Mouse (Mus musculus) frontal cortex, adult (tissue): ENCODE measurements around the gene Tacr2.

Source experiments
- ATAC-seq: cut with Nextera tagmentation; 2 replicates; pipeline ENCODE4 v1.9.2; 2017; ENCODE audit warnings: mild to moderate bottlenecking, moderate library complexity, mixed read lengths; ENCODE audit not compliant: low TSS enrichment

Tacr2 gene

DNA sequence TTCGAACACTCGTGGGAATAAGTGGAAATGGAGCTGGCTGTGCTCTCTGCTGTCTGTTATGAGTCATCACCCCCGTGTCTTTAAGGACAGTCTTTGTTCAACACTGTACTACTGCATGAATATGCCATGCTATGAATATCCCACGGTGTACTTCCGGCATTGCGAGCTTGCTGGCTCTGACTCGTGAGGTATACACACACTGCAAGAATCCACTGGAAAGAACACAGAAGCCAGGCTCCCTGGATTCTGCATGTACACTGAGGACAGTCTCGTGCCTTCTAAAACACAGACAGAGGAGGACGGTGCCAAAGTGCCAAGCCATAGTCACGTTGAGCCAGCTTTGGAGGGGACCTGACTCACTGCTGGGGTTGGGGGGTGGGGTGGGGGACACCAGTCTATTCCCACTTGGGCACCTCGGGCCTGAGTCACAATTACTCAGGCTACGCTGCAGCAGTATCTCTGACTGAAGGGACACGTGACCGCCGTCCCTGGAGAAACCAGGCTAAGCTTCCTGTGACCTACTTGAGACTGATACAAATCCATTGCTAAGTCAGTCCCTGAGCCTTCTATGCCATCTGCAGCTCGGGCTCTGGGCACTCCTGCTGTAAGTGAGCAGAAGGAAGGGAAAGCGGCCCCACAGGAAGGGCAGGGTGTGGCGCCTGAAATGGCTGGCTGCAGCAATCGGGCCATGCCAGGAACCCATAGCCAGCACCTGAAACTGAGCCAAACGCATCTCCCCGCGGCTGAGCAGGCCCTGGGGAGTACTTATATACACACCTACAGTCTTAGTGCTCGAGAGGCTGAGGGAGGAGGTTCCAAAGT is 48.0 kb downstream of the Tacr2 start:
- peak; percentile 81 for ATAC-seq

- ATAC-seq = no peak
Observed at GRCm38 (mm10) chr10:62305090-62305489, 52.9 kb downstream of the Tacr2 start.

DNA sequence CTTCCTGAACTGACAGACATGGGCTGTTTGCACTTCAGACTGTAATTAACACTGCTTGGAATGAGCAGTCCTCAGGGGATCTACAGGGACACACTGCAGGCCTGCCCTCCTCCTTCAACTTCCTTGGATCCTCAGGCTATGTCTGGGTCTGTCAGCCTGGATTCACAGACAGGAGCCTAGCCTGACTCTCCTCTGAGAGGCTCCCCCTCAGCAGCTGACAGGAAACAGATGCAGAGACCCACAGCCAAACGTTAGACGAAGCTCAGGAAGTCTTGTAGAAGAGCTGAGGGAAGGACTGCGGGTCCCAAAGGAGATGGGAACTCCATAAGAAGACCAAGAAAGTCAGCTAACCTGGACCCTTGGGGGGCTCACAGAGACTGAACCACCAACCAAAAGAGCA is 54.2 kb downstream of the Tacr2 start:
- ATAC-seq = no peak

DNA sequence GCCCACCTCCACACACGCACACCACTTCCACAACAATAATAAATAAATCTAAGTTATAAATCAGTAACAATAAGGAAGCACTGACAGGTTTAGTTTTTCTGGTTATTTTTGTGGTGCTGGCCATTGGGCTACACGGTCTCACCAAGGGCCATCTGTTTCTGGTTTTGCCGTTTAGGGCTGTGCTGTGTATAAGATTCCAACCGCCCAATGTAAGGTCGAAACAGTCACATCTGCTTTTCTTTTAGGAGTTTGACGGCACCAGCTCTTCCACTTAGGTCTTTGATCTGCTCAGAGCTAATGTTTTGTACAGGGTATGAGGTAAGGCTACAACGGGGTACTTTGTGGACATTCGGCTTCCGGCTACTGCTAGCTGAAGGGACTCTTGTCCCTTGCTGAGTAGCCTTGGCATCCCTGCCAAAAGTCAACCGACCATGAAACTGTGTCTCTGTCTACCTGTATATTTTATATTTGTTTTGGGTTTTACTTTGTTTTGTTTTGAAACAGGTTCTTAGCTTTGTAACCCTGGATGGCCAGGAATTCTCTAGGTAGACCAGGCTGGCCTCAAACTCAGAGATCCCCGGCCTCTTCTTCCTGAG is 56.8 kb downstream of the Tacr2 start:
- ATAC-seq = no peak

DNA sequence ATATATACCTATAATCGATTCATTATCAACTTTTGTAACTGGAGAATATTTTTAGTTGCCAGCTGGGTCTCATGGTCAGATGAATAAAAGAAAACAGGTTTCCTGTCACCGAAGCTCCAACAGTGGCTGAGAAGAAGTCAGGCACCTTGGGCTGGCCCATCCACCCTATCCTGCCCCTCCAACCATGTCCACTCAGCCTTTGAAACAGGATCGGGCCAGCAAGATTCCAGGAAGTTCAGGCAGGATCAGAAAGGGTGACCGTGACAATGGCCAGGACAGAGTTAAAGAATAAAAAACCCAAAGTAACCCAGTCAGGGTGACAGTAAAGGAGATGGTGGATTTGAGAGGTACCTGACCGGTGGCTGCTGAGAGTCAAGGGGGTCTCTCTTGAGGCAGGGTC is 57.4 kb downstream of the Tacr2 start:
- no peak for ATAC-seq

DNA sequence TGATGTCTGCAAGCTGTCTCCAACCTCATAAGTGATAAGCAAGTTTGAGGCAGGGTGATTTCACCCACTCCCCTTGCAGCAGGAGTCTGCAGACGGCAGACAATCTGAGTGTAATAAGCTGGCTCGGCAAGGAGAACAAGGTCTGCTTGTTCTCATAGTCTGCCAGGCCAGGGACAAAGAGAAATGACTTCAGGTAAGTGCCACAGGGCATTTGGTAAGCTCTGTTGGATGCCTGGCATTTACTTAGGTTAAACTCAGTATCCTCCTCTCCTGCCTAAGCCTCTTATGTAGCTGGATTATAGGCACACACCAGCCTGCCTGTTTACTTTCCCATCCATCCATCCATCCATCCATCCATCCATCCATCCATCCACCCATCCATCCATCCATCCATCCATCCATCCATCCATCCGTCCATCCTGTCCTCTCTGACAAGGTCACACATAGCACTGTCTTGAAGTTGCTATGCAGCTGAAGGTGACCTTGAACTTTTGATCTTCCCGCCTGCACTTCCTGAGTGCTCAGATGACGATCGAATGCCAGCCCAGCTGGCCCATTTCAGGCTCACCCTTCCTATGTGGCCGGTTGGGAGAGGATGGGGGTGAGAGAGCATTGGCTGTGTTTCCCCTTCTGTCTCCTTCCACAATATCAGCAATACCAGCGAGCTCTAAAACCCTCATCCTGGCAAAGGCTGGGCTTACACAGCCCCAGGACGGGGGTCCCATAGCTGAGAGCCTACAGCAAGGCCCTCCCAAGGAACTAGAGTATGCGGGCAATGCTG is 58.2 kb downstream of the Tacr2 start:
- ATAC-seq = no peak

DNA sequence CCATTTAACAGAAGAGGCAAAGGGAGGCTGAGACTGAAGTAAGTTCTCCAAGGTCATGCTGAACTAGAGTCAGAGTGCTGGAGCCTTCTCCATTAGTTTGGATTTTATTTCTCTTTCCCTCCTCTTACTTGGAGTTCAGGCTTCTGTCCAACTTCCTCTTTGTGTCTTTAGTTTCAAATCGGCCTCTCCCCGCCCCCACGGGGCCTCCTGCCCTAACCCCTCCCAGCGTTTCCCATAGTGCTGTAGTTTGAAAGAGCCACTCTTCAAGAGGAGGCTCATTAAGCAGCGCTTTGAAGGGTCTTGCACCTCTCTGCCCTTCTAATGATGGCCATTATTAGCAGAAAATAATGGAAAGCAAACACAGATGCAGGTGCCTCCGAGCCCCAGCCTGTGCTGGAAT is 59.2 kb downstream of the Tacr2 start:
- ATAC-seq = no peak

DNA sequence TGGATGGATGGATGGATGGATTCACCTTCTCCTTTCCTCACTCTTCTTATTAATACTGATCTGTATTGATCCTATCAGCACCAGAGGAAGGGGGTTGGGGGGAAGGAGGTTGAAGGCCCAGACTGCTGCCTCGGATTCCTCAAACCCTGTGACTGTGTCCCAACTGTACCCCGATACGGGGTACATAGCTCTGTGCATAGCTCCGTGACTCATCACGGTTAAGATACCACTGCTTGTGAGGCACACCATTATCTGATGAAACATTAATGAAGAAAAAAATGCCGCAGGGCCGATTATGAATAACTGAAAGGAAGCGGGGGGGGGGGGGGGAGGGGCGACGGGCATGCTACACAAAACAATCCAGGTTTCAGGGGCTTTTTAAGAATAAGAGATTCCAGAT is 60.9 kb downstream of the Tacr2 start:
- no peak for ATAC-seq

GRCm38 (mm10) chr10:62313885-62314424 is 61.7 kb downstream of the Tacr2 start:
- no peak for ATAC-seq
